Mouse (Mus musculus) urinary bladder, adult 18-20 months (tissue): ENCODE measurements around the gene Cenpp.

Experiments
- DNase-seq, 2 experiments: peaks; one replicate each; pipeline ENCODE4 v3.0.0; 2022; ENCODE audit warnings: low spot score in 2 of 2, mixed read lengths in 2 of 2

The Cenpp gene

DNA sequence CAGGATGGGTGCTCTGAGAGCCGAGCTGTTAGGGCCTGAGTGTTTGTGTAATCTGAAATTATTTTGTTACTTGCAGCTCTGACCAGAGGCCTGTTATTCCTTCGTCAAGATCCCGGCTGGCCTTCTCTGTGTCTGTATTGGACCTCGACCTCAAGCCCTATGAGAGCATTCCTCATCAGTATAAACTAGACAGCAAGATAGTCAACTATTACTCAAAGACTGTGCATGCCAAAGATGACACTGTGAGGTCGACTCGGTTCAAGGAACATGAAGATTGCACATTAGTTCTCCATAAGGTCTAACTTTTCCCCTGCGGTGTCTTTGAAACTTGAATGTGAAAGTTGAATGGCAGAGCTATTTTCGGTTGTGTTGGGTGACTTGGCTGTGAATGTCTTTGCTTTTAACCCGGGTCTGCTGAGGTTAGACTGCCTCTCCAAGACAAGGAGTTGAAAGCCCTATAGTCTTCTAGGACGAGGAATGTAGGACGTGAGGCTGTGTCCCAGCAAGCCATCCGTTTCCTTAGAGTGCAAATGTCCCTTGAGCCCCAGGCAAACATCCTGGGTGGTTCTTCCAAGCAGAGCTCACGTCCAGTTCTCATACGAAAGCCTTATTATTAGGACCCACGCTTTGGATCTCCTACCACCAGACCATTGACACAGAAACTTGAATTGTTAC, 191.0 kb downstream of the Cenpp start:
- DNase-seq, result peak in 1 of 2 experiments; percentile 10

DNA sequence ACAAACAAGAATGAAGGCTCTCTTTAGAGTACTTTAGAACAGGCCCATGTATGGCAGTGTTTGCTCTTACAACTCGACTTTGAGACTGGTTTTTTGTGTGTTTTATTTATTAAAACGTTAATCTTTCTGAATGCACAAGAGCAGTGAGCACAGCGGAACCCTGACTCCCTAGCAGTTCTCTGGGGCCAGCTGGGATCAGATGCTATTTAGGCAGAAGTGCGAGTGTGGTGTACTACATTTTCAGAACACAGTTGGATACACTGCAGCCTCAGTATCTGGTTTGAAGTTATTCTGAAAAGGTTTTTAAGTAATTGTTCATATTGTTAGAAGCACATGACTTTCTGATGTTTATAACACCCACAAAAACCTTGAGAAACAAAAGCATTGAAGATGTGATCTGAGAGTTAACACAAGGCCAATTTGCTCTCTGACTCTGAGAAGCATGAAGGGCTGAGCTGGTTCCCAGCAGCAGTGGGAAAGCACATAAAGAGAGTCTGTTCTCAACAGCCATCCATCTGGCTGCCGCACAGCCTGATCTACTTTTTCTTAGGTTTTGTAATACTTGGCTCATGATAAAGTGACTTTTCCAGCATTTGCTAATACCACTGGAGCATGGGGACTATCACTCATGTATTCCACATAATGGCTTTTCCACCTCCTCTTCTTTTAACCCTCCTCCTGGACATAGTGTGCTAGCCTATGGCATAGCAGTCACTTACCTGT, 191.7 kb downstream of the Cenpp start:
- no peak for DNase-seq

DNA sequence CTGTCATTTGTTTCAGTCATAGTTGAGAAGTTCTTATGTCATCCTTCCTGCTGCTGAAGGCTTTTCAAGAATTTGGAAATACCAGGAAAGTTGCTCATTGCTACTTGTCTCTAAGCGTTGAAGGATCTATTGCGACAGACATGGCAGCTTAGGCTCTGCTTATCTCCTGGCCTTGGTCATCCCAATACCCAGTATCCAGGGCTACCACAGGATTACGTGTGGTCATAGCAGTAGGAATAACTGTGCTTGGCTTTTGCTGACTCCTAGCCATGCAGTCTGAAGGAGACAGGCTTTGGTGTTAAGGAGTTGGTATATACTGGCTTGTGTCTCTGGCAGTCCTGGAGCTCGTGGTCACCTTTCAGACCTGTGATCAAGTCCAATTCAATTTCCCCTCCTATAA, 192.3 kb downstream of the Cenpp start:
- no peak for DNase-seq

DNA sequence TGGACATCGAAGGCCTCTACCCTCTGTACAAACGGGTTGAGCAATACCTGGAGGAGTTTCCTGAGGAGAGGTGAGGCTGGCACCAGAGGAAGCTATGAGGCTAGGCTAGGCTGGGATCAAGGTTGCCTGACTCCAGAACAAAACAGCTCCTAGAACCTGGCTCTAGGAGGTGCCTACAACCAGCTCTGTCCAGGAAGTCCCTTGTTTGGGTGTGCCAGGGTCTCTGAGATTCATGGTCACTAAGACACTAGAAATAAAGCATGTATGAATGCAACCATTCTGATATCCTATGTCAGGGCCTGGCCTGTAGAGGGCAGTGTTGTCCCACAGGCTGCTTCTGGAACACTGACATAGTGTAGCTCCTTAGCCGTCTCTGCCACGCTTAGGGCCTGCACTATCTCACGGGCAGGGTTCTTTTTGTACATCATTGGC, 203.3 kb downstream of the Cenpp start:
- DNase-seq, result peak; percentile 67 to 75

DNA sequence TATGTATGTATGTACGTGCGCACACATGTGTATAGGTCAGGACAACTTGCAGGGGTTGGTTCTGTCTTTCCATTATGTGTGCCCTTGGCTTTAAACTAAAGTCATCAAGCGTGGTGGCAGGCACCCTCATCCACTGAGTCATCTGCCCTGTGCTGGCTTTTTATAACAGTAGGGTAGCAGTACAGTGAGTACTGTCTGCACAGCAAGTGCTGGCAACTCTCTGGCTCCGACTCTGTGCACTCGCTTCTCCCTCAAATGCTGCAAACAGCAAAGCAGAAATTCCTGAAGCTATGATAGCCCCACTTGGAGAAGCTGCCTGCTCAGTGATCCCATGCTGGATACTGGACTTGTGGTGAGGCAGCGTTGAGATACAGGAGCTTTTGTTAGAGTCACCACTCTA, 208.1 kb downstream of the Cenpp start:
- DNase-seq, result no peak

DNA sequence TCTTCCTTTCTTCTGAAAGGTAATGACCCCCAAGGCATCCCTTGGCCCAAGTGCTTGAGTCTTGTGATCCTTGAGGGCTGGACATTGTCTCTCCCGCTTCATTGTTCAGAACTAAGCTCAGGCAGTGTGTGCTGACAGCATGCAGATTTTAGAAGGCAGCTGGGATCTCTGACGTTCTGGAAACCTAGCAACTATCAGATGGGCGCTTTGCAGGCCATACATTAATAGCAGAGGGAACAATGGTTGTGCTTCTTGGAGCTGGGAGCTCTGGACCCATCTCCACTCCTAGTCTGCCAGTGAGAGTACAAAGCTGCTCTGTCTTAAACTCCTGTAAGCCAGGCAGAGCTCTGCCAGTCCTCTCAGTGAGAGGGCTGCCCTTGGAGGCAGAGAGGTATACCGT, 216.4 kb downstream of the Cenpp start:
- no peak for DNase-seq

DNA sequence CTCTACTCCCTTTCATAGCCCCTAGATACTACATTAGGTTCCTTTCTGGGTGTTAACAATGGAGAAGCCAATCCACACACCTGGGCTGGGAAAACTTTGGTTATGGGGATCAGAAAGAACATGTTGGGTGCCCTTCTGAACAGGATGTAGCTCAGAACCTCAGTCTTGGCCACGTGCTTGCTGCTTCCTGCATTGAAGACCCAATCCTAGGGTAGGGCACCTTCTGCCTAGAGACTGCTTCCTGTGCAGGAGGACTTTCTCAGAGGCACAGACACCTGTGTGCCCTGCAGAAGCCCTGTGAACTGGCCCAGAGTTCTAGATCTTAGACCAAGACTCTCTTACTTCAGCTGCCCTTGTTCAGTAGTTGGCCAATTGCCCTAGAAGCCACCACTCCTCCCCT, 216.8 kb downstream of the Cenpp start:
- DNase-seq, result no peak

DNA sequence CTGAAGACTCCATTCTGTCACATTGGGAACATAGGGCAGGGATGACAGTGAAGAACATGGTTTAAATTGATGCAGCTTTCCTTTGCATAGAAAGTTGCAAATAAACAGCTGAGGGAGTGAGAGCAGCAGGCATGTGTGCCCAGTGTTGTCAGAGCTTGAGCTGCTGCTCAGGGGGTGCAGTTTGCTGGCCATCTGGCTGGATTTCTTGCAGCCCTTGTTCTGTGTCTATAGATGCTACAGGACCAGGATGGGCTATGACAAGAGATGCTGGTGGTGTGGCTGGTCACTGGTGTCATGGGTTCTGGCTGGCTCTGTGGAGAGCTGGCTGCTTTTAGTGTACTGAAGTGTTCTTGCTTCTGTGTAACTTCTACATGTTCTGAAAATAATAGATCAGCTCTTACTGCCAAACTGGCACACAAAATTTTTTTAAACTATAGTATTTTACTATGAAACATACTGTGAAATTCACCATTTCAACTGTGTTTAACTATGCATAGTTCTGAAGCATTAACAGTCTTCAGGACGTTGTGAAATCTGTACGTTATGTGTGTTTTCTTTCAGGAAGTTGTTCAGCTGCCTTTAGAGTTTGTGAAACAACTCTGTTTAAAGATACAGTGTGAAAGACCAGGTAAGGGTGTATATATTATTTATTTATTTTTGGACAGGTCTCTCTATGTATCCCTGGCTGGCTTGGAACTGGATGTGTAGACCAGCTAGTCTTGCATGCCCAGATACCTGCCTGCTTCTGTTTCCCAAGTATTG, 219.1 kb downstream of the Cenpp start:
- no peak for DNase-seq

DNA sequence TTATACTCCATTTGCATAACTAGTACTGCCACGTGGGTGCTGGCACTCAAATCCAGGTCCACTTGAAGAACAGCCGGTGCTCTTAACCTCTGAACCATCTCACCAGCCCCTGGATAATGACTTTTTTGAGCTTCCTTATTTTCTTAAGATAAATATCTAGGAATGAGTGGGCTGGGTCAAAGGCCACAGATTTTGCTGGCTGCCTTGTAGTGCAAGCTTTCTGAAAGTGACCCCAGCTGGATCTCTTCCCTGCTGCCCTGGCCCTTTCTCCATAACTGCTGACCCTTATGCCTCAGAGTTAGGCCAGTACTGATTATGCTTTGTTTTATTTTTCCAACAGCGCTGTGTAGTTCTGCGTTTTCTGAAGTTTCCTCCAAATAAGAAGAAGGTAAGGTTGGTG, 222.1 kb downstream of the Cenpp start:
- DNase-seq, result no peak

DNA sequence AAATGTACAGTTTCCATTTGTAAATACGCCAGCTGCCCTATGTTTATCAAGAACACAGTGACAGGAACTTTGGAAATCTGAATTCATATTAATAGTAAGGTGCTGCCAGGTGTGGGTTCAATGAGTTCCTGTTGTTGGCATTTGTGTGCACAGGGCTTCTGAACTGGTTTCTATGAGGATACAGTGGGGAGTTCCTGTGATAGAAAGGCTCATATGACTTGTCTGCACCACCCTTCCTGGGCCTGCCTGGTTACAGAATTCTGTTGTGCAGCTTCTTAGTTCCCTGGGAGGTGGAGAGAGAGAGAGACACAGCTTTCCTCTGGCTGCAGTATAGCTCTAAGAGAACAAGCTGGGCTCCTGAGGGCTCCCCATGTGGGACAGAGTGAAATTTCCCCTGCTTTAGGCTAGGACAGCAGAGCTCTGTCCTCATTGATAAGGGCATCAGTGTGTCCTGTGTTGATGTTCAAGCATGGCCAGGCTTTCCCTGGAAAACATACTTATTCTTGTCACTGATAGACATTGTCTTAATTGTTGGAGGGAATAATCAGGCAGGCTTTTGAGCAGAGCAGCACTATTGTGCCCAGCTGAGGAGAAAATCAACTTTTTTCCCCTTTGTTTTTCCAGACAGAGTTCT, 224.4 kb downstream of the Cenpp start:
- DNase-seq, result no peak

DNA sequence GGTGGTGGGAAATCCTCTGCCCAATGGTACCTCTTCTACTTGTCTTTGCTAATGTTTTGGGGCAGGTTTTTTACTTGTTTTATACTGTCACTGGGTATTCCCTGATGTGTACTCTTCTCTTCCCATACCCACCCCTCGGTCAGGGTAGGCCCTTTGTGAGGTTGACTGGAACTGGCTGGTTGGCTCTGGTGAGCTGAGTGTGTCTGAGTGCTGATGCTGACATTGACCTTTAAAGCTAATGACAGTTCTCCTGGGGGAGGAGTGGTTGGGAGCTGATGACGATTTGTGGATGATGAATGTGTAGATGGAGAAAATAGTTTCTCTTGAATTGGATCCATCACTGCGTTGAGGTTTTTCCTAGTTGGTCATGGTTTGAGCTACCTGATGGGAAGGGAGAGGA, 225.8 kb downstream of the Cenpp start:
- no peak for DNase-seq

DNA sequence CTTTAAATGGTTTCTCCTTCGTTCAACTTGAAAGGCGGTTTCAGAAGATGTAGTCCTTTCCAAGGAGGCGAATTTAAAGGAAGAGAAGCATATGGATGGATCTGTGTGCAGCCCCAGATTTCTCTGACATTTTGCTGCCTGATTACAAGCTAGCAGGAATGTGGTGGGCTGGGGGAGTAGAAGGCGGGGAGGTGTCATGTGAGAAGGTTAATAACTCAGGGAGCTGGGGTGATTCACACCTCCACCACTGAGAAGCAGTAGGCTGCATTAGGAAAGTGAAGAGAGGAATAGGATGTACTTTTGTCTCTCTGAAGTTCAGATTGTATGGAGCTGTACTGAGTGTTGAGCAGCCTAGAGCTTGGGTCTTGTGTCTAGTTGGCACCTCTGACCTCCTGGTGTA, 230.6 kb downstream of the Cenpp start:
- no peak for DNase-seq

DNA sequence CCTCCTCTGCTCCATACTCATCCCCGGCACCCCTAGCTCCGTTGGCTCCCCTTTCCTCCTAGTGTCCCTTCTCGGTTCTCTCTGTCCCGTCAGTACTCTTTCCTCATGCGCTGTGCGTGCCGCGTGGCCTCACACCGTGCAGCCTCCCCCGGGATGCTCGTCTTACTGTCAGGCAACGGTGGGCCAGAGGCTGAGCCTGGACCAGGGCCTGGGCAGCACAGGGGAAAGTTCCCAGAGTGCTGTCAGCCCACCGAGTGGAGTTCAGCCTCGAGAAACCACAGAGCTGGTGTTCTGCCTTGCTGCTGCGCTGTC, 231.0 kb downstream of the Cenpp start:
- no peak for DNase-seq

DNA sequence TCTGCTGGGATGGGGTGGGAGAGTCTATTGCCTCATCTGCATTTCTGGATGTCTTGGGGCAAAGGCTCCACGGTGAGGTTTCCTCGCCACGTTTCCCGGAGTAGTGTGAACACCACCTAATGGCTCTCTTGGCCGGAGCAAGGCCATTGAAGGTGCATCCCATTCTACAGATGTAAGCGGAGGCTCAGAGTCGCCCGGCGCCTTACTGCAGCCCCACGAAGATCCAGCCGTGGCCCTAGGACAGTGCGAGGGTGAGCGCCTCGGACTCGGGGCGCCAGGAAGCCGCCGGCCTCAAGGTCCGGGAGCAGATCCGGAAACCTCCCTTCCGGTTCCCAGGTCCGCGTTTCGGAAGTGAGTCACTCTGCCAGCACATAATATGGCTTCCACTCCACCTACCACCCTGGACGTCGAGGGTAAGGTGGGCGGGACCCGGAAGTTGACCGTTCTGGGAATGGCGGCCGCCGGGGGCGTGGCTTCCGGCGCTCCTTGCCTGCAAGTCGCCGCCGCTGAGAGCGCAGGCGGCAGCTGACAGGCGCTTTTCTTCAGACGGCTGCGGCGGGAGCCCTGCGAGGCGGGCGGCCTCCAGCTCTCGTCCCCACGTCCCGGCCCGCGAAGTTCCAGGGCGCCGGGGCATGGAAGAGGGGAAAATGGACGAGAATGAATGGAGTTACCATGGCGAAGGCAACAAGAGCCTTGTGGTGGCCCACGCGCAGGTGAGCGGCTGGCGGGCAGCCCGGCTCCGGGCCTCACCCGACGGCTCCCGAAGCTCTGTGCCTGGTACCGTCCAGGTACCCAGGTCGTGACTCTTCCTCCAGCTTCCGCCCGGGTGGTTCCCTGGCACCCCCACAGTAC, 231.6 kb downstream of the Cenpp start, which contains the start of gene Ippk:
Ippk (plus strand) TSS at position 496 of the 852 bp plus-strand sequence.
- peak; percentile 95 to 98 for DNase-seq
